ENCODE assay signal across 12 mouse cellular contexts in genomic region chr13:54936173-54936572, GRCm38 (mm10). TPM values are rescaled to one million over a fixed set of nuclear protein-coding genes. Genes with fewer than 3 reads are reported as not detected.
DNase-seq lines count a peak whose midpoint lies in the region; ATAC-seq lines count a peak whose summit lies in the region.
"Had no signal": no experiment of that assay in that cellular context is flagged by ENCODE, and none has a peak within 500 bp of the region (broad histone marks: within the 10 kb centered on the region; RNA-seq: fewer than 3 reads in every experiment).

No protein-coding gene starts in this region.

- no peak overlapping the region for H3K4me3 ChIP-seq in forebrain, embryonic 13.5 days
- H3K4me3 ChIP-seq in forebrain, embryonic 10.5 days: no peak overlapping the region
- H3K4me3 ChIP-seq in neural tube, embryonic 13.5 days: no peak overlapping the region
- no peak overlapping the region for H3K4me3 ChIP-seq in neural tube, embryonic 15.5 days (replicated peaks)
- H3K4me3 ChIP-seq: liver, embryonic 12.5 days had no signal

- peaks cover 50% of the 10 kb centered on the region for H3K4me1 ChIP-seq in forebrain, embryonic 13.5 days
- H3K4me1 ChIP-seq in forebrain, embryonic 10.5 days: no peaks in the 10 kb centered on the region; the same call in 1 of the 2 replicates
- peaks cover 24% of the 10 kb centered on the region for H3K4me1 ChIP-seq in neural tube, embryonic 13.5 days (replicated peaks)
- H3K4me1 ChIP-seq in neural tube, embryonic 15.5 days: peaks cover 16% of the 10 kb centered on the region
- H3K4me1 ChIP-seq: liver, embryonic 12.5 days had no signal

- intact Hi-C loops in heart, postnatal 14 days (cut with DNase I): no loop called here

- H3K4me2 ChIP-seq in forebrain, embryonic 13.5 days: no peak overlapping the region
- no peak overlapping the region for H3K4me2 ChIP-seq in neural tube, embryonic 13.5 days
- no peak overlapping the region for H3K4me2 ChIP-seq in neural tube, embryonic 15.5 days
- H3K4me2 ChIP-seq: liver, embryonic 12.5 days had no signal

- H3K27me3 ChIP-seq in forebrain, embryonic 13.5 days: no peaks in the 10 kb centered on the region
- peaks cover 40% of the 10 kb centered on the region for H3K27me3 ChIP-seq in forebrain, embryonic 10.5 days (ENCODE audit: poor library complexity, severe bottlenecking)
- H3K27me3 ChIP-seq in neural tube, embryonic 13.5 days: peaks cover 51% of the 10 kb centered on the region
- no peaks in the 10 kb centered on the region; the same call in 1 of the 2 replicates for H3K27me3 ChIP-seq in neural tube, embryonic 15.5 days (replicated peaks)

- H3K36me3 ChIP-seq in forebrain, embryonic 13.5 days (ENCODE audit: poor library complexity, severe bottlenecking): no peaks in the 10 kb centered on the region
- no peaks in the 10 kb centered on the region for H3K36me3 ChIP-seq in forebrain, embryonic 10.5 days (replicated peaks)
- H3K36me3 ChIP-seq in neural tube, embryonic 13.5 days: no peaks in the 10 kb centered on the region
- no peaks in the 10 kb centered on the region for H3K36me3 ChIP-seq in neural tube, embryonic 15.5 days
- H3K36me3 ChIP-seq: liver, embryonic 12.5 days had no signal

- H3K27ac ChIP-seq in forebrain, embryonic 13.5 days: peak overlapping the region; percentile 75; the same call in 1 of the 2 replicates
- H3K27ac ChIP-seq in forebrain, embryonic 10.5 days: no peak overlapping the region
- H3K27ac ChIP-seq in neural tube, embryonic 13.5 days (replicated peaks): no peak overlapping the region
- no peak overlapping the region for H3K27ac ChIP-seq in neural tube, embryonic 15.5 days (replicated peaks)
- H3K27ac ChIP-seq: liver, embryonic 12.5 days had no signal

- ATAC-seq in forebrain, embryonic 13.5 days: peak; percentile 77
- 0 out of 2 replicates have a peak, but pooled peaks have one; percentile 37 for ATAC-seq in neural tube, embryonic 13.5 days (ENCODE audit: low read depth)
- ATAC-seq in neural tube, embryonic 15.5 days (ENCODE audit: low FRiP score): no peak
- ATAC-seq: liver, embryonic 12.5 days had no signal

- no peak overlapping the region for H3K9ac ChIP-seq in forebrain, embryonic 13.5 days
- H3K9ac ChIP-seq in neural tube, embryonic 13.5 days: no peak overlapping the region
- no peak overlapping the region for H3K9ac ChIP-seq in neural tube, embryonic 15.5 days (replicated peaks)
- H3K9ac ChIP-seq: liver, embryonic 12.5 days had no signal

- no peaks in the 10 kb centered on the region for H3K9me3 ChIP-seq in forebrain, embryonic 13.5 days (replicated peaks)
- no peaks in the 10 kb centered on the region for H3K9me3 ChIP-seq in forebrain, embryonic 10.5 days
- no peaks in the 10 kb centered on the region for H3K9me3 ChIP-seq in neural tube, embryonic 13.5 days
- no peaks in the 10 kb centered on the region for H3K9me3 ChIP-seq in neural tube, embryonic 15.5 days (replicated peaks)
- H3K9me3 ChIP-seq: liver, embryonic 12.5 days had no signal

- DNase-seq in forebrain, embryonic 10.5 days (ENCODE audit: extremely low spot score, low spot score): no peak
- DNase-seq in layer of hippocampus, adult 9-11 months: peak; percentile 88
- peak; percentile 78 for DNase-seq in telencephalon, adult 2 months (ENCODE audit: low read depth, low spot score)
- DNase-seq in heart, postnatal 14 days: no peak
- no peak for DNase-seq in heart, adult 11 months
- DNase-seq: adrenal gland, adult 2 months; heart, postnatal 10 days; kidney, postnatal 10 days had no signal

- 36% methylated on average over 6 of the region's 6 CpGs for WGBS in forebrain, embryonic 13.5 days
- WGBS in forebrain, embryonic 10.5 days: 76% methylated on average over 6 of the region's 6 CpGs
- 66% methylated on average over 6 of the region's 6 CpGs for WGBS in neural tube, embryonic 13.5 days
- WGBS in neural tube, embryonic 15.5 days: 55% methylated on average over 6 of the region's 6 CpGs

RNA-seq across cellular contexts. Expression of gene Unc5a, which starts 13.0 kb away (rescaled TPM):
- polyA plus RNA-seq in forebrain, embryonic 13.5 days (2015; fragmentation: Nextera tagmentation; extraction: Ambion mirVana): 7.2 and 7.5 TPM in 2 replicates
- 2.4 TPM in 2 replicates for polyA plus RNA-seq in forebrain, embryonic 10.5 days (2016; fragmentation: Nextera tagmentation; extraction: Ambion mirVana)
- polyA plus RNA-seq in neural tube, embryonic 13.5 days (2015; fragmentation: Nextera tagmentation; extraction: Ambion mirVana): 9.0 and 10.4 TPM in 2 replicates
- 12.1 and 12.7 TPM in 2 replicates for polyA plus RNA-seq in neural tube, embryonic 15.5 days (2015; fragmentation: Nextera tagmentation; extraction: Ambion mirVana)
- under 1 TPM; 0.60 to 0.63 TPM for total RNA-seq in heart, postnatal 14 days (2021)

Comparison
In these comparisons a context has a peak if more than half of its experiments do, and no peak if none do; other contexts are left out.
1. DNase-seq: peak in layer of hippocampus, adult 9-11 months (single experiment) and telencephalon, adult 2 months (single experiment); none in forebrain, embryonic 10.5 days (single experiment), heart, postnatal 14 days (0 of 2) and heart, adult 11 months (single experiment).